Mouse (Mus musculus) kidney, postnatal 0 days (tissue): ENCODE measurements around the gene Nhlrc3. TPM values are rescaled to one million over a fixed set of nuclear protein-coding genes. Genes with fewer than 3 reads are reported as not detected.

Source experiments
- ATAC-seq: fragments of 200-750 bp; cut with Nextera tagmentation; replicated peaks from 2 replicates; pipeline ENCODE4 v1.8.0; 2017; ENCODE audit warnings: low read depth, moderate number of reproducible peaks, moderate TSS enrichment, moderate library complexity; ENCODE audit not compliant: low FRiP score
- DNase-seq: peaks from one replicate; pipeline ENCODE4 v3.0.0-alpha.2; 2016; ENCODE audit warnings: low spot score
- H3K27ac ChIP-seq: fragments of 300-500 bp; sonication (generic); 2 replicates; pipeline ENCODE4 v1.5.1; 2014; ENCODE audit warnings: mild to moderate bottlenecking
- H3K27me3 ChIP-seq: fragments of 300-500 bp; sonication (generic); 2 replicates; pipeline ENCODE4 v1.6.1; 2014; ENCODE audit warnings: low read length, mixed read lengths; ENCODE audit not compliant: insufficient read depth
- H3K36me3 ChIP-seq: fragments of 300-500 bp; sonication (generic); 2 replicates; pipeline ENCODE4 v1.6.1; 2014; ENCODE audit warnings: low read length, mixed read lengths; ENCODE audit not compliant: insufficient read depth
- H3K4me1 ChIP-seq: fragments of 300-500 bp; sonication (generic); replicated peaks from 2 replicates; pipeline ENCODE4 v1.6.1; 2014; ENCODE audit warnings: antibody characterized with exemption, low read length, mixed read lengths; ENCODE audit not compliant: insufficient read depth
- H3K4me2 ChIP-seq: fragments of 300-500 bp; sonication (generic); 2 replicates; pipeline ENCODE4 v1.6.1; 2014; ENCODE audit warnings: mild to moderate bottlenecking, low read length, moderate library complexity, mixed read lengths
- H3K4me3 ChIP-seq: fragments of 300-500 bp; sonication (generic); replicated peaks from 2 replicates; pipeline ENCODE4 v1.5.1; 2014; ENCODE audit warnings: low read depth, low read length
- H3K9ac ChIP-seq: fragments of 300-500 bp; sonication (generic); 2 replicates; pipeline ENCODE4 v1.6.1; 2014; ENCODE audit warnings: low read depth, low read length
- H3K9me3 ChIP-seq: fragments of 300-500 bp; sonication (generic); replicated peaks from 2 replicates; pipeline ENCODE4 v1.6.1; 2016; ENCODE audit warnings: low read length, inconsistent platforms, mixed read lengths
- CTCF ChIP-seq: IDR thresholded peaks from 2 replicates; pipeline ENCODE4 v1.5.1; 2016; ENCODE audit warnings: antibody characterized with exemption, low read depth, mild to moderate bottlenecking, moderate library complexity
- WGBS: fragments of 180-500 bp; shearing (Covaris S2); extraction: QIAGEN DNeasy Blood & Tissue Kit; methylation state at CpG from one replicate; pipeline ENCODE4 v1.1.7; 2014; 5-methylcytosine and 5-hydroxymethylcytosine counted together
- polyA plus RNA-seq: library from polyadenylated mRNA; unstranded; fragments of >200 nt; fragmentation: Nextera tagmentation; extraction: Ambion mirVana; gene quantifications from 2 replicates; pipeline ENCODE4 v1.2.1, GENCODE M21; 2015

Gene Nhlrc3
- polyA plus RNA-seq, 1 experiment from 2014 or later = 8.3 TPM

DNA sequence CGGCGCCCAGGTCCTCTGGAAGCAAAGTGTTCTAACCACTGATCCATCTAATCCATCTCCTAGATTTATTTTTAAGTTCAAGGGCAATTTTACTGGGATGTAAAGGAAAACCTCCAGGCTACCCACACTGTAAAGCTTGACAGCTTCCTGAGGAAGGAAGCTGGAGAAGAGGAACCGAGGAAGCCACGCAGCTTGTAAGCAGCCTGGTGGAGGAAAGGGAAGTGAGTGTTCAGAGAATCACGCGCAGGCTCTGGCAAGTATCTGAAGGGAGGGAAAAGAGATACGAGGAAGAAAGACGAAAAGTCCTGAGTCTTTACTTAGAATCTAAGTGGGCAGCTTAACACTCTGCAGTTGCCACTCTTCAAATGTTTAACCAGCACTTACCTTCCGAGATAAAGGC is 3.0 kb downstream of the Nhlrc3 start:
- H3K4me2 ChIP-seq = no peak overlapping the region
- no peak overlapping the region for H3K27ac ChIP-seq
- peaks cover 38% of the 10 kb centered on the region for H3K36me3 ChIP-seq
- no peaks in the 10 kb centered on the region for H3K9me3 ChIP-seq
- H3K9ac ChIP-seq = no peak overlapping the region
- no peak overlapping the region for H3K4me3 ChIP-seq
- peak; percentile 43 for DNase-seq
- no peaks in the 10 kb centered on the region for H3K27me3 ChIP-seq
- WGBS = 78% methylated on average over 9 of the region's 9 CpGs
- ATAC-seq = no peak
- no peak for TF ChIP-seq CTCF
- H3K4me1 ChIP-seq = peaks cover 6% of the 10 kb centered on the region; the same call in 1 of the 2 replicates

DNA sequence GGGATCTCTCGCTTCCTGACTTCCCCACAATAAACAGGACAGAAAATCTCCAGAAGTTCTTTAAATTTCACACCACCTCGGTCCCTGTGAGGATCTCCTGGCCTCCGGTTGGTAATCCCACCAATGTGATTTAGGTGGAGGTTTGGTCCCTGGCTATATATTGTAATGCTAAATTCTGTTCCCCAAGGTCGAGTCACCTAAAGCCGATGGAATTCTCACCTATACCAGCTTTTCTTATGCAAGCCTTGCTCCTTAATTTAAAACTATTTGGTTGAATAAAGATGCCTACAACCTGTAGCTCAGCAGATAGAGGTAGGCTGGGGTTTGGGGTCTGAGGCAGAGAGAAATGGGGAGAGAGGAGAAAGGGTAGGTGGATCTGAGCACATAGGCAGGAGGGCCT is 5.4 kb downstream of the Nhlrc3 start:
- WGBS = 74% methylated on average over 5 of the region's 5 CpGs

DNA sequence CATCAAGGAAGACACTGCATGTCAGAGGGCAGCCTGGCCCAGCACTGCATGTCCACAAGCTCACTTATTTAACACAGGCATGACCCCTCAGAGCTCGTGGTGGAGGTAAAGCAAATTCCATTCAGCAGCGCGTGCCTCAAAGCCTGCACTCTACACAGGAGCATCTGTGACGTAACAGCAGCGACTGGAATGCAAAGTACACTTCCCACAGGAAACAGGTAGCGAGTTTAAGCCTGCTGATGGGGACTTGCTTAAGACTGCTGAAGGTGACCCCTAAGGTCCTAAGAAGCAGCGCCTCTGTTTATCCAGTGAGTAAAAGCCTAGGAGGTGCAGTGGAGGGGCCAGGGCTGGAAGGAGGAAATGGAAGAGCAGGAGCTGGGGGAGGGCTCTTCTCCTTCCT is 8.1 kb downstream of the Nhlrc3 start:
- H3K4me2 ChIP-seq = no peak overlapping the region
- DNase-seq (no peak), ATAC-seq (peak; percentile 47; the same call in 1 of the 2 replicates)
- no peaks in the 10 kb centered on the region for H3K27me3 ChIP-seq
- no peak for TF ChIP-seq CTCF
- no peaks in the 10 kb centered on the region for H3K9me3 ChIP-seq
- H3K36me3 ChIP-seq = peaks cover 75% of the 10 kb centered on the region
- 73% methylated on average over 7 of the region's 7 CpGs for WGBS
- no peak overlapping the region for H3K9ac ChIP-seq
- H3K4me3 ChIP-seq = no peak overlapping the region
- no peaks in the 10 kb centered on the region for H3K4me1 ChIP-seq
- no peak overlapping the region for H3K27ac ChIP-seq

More for the DNA sequence above, 5.4 kb downstream of the Nhlrc3 start:
- ATAC-seq (no peak), DNase-seq (no peak)
- H3K27me3 ChIP-seq = no peaks in the 10 kb centered on the region
- no peak overlapping the region for H3K27ac ChIP-seq
- H3K4me2 ChIP-seq = no peak overlapping the region
- no peak for TF ChIP-seq CTCF
- H3K9me3 ChIP-seq = no peaks in the 10 kb centered on the region
- no peak overlapping the region for H3K9ac ChIP-seq
- peaks cover 56% of the 10 kb centered on the region for H3K36me3 ChIP-seq
- peaks cover 6% of the 10 kb centered on the region; the same call in 1 of the 2 replicates for H3K4me1 ChIP-seq
- H3K4me3 ChIP-seq = no peak overlapping the region

DNA sequence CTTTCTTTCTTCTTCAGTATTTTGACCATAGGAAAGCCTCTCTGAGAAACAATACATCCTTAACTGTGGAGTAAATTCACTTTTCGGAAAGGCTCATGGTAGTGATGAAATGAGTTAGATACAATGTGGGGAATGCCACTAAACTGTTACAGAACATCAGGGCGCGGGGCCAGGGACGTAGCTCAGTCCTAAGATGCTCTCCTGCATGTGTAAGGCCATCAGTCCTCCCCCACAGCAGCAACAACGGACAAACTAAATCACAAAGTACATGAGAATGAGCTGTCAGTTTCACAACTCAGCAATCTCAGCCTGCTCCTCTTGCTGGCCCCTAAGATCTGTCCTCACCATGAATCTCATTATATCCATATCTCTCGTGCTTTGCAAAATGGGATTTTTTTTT is 8.6 kb downstream of the Nhlrc3 start:
- H3K9ac ChIP-seq = no peak overlapping the region
- no peaks in the 10 kb centered on the region for H3K9me3 ChIP-seq
- no peak for TF ChIP-seq CTCF
- WGBS = 81% methylated on average over 6 of the region's 6 CpGs
- H3K27me3 ChIP-seq = no peaks in the 10 kb centered on the region
- H3K4me2 ChIP-seq = no peak overlapping the region
- H3K36me3 ChIP-seq = peaks cover 76% of the 10 kb centered on the region
- H3K4me3 ChIP-seq = no peak overlapping the region
- ATAC-seq (no peak), DNase-seq (no peak)
- no peaks in the 10 kb centered on the region for H3K4me1 ChIP-seq
- no peak overlapping the region for H3K27ac ChIP-seq

DNA sequence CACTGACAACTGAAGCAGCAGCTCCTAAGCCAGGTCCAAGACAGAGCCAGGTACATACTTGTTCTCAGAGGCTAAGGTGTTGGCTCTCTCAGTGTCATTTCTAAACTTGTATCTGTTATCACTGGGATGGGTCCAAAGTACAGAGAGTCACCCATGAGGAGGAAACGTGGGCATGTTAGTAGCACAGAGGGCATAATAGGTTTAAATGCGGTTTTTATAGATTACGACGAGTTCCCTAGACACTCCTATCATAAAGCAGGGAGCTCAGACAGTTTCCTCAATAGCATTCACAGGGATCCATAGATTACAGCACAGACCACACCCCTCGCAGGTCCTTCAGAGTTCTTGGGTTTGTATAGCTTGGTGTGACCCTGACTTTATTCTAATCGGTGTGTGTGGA is 9.1 kb downstream of the Nhlrc3 start:
- no peak for TF ChIP-seq CTCF
- no peak overlapping the region for H3K4me3 ChIP-seq
- WGBS = 93% methylated on average over 6 of the region's 6 CpGs
- H3K4me2 ChIP-seq = no peak overlapping the region
- DNase-seq (no peak), ATAC-seq (no peak)
- H3K9ac ChIP-seq = no peak overlapping the region
- no peak overlapping the region for H3K27ac ChIP-seq
- H3K36me3 ChIP-seq = peaks cover 77% of the 10 kb centered on the region
- no peaks in the 10 kb centered on the region for H3K4me1 ChIP-seq
- no peaks in the 10 kb centered on the region for H3K27me3 ChIP-seq
- no peaks in the 10 kb centered on the region for H3K9me3 ChIP-seq

DNA sequence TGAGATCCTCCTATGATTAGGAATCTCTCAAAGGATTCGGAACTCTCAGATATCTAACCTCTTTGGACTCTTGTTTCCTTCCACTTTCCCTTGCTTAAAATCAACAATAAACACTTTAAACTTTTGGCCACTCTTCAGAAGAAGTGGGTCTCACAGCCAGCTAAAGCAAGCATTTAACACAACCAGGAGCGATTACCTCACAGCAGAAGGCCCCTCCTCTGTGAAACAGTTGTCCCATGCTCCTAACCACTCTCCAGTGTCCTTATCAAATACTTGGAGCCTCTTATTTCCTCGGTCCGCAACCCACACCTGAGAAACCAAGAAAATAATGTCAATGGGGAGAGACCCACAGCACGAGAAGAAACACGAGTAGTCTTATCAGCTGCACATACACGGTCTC is 9.8 kb downstream of the Nhlrc3 start:
- Histone ChIP-seq H3K4me3 (no peak overlapping the region), H3K4me2 (no peak overlapping the region), H3K27me3 (no peaks in the 10 kb centered on the region), H3K27ac (no peak overlapping the region), H3K9me3 (no peaks in the 10 kb centered on the region), H3K9ac (no peak overlapping the region), H3K36me3 (peaks cover 74% of the 10 kb centered on the region), H3K4me1 (no peaks in the 10 kb centered on the region)
- no peak for TF ChIP-seq CTCF
- 92% methylated on average over 7 of the region's 7 CpGs for WGBS
- no peak for ATAC-seq
- DNase-seq = no peak

DNA sequence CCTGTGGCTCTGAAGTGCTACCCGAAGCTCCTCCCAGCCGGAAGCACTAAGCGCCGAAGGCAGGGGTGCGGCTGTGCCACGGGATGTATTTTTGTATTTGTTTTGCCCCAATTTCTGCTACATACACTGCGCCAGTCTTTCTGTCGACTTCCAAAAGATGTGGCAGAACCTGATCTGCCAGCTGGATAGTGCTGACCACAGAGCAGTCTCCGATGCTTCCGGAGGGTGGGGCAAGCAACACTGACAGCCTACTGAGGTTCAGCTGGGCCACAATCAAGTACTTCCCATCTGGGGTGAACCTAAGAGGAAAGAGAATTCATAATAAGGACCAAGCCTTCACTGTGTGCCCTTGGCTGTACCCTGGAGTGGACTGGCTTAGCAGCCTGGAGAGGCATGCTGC is 10.8 kb downstream of the Nhlrc3 start:
- Histone ChIP-seq H3K9me3 (no peaks in the 10 kb centered on the region), H3K27ac (no peak overlapping the region), H3K27me3 (no peaks in the 10 kb centered on the region), H3K4me3 (no peak overlapping the region), H3K4me1 (no peaks in the 10 kb centered on the region), H3K4me2 (no peak overlapping the region), H3K36me3 (peaks cover 66% of the 10 kb centered on the region), H3K9ac (no peak overlapping the region)
- ATAC-seq (no peak), DNase-seq (no peak)
- no peak for TF ChIP-seq CTCF
- 92% methylated on average over 10 of the region's 10 CpGs for WGBS
